Mouse (Mus musculus): ENCODE measurements around the gene Numbl. TPM values are rescaled to one million over a fixed set of nuclear protein-coding genes. Genes with fewer than 3 reads are reported as not detected.

Gene Numbl
- polyA plus RNA-seq (2012; rRNA removed): 10.3 and 10.7 TPM in 2 replicates

GRCm38 (mm10) chr7:27258205-27258899 lies at the start of gene Numbl:
TSS of gene Numbl (plus strand) at chr7:27258433.
- peak; percentile 92 for DNase-seq
- peak within 1 kb of the TSS; percentile 65 for H3K4me3 ChIP-seq (ENCODE audit: control insufficient read depth, insufficient read depth, low read length)
- H3K36me3 ChIP-seq (ENCODE audit: control insufficient read depth, insufficient read depth, low read length): no peaks in the 10 kb centered on the region
- under 1% methylated on average over 47 of the region's 47 CpGs for WGBS
- H3K27ac ChIP-seq (ENCODE audit: control insufficient read depth, insufficient read depth, low read length): no peak within 1 kb of the TSS
- TF ChIP-seq CTCF (IDR thresholded peaks at IDR 0.05; ENCODE audit: borderline replicate concordance, control insufficient read depth, extremely low read depth, insufficient read depth, low read length, poor library complexity) (no peak), POLR2A (IDR thresholded peaks at IDR 0.05; ENCODE audit: control insufficient read depth, extremely low read depth, insufficient read depth, low read length, poor library complexity) (no peak)
- peaks cover 17% of the 10 kb centered on the region for H3K4me1 ChIP-seq (replicated peaks; ENCODE audit: control insufficient read depth, insufficient read depth, low read length)
- no peaks in the 10 kb centered on the region for H3K27me3 ChIP-seq (ENCODE audit: control insufficient read depth, insufficient read depth, low read length)

- Histone ChIP-seq H3K36me3 (ENCODE audit: control insufficient read depth, insufficient read depth, low read length) (peaks cover 37% of the 10 kb centered on the region), H3K4me3 (ENCODE audit: control insufficient read depth, insufficient read depth, low read length) (no peak overlapping the region), H3K27ac (ENCODE audit: control insufficient read depth, insufficient read depth, low read length) (no peak overlapping the region), H3K27me3 (ENCODE audit: control insufficient read depth, insufficient read depth, low read length) (no peaks in the 10 kb centered on the region), H3K4me1 (replicated peaks; ENCODE audit: control insufficient read depth, insufficient read depth, low read length) (no peaks in the 10 kb centered on the region)
- TF ChIP-seq POLR2A (IDR thresholded peaks at IDR 0.05; ENCODE audit: control insufficient read depth, extremely low read depth, insufficient read depth, low read length, poor library complexity): no peak
- no peak for TF ChIP-seq CTCF (IDR thresholded peaks at IDR 0.05; ENCODE audit: borderline replicate concordance, control insufficient read depth, extremely low read depth, insufficient read depth, low read length, poor library complexity)
- DNase-seq: no peak
- WGBS: 96% methylated on average over 2 of the region's 2 CpGs
Observed at GRCm38 (mm10) chr7:27212626-27213025, 45.6 kb upstream of the Numbl start.

- H3K27me3 ChIP-seq (ENCODE audit: control insufficient read depth, insufficient read depth, low read length): no peaks in the 10 kb centered on the region
- H3K36me3 ChIP-seq (ENCODE audit: control insufficient read depth, insufficient read depth, low read length): peaks cover 9% of the 10 kb centered on the region
- H3K27ac ChIP-seq (ENCODE audit: control insufficient read depth, insufficient read depth, low read length): no peak overlapping the region
- no peak overlapping the region for H3K4me3 ChIP-seq (ENCODE audit: control insufficient read depth, insufficient read depth, low read length)
- no peak for DNase-seq
- 94% methylated on average over 7 of the region's 7 CpGs for WGBS
- TF ChIP-seq POLR2A (IDR thresholded peaks at IDR 0.05; ENCODE audit: control insufficient read depth, extremely low read depth, insufficient read depth, low read length, poor library complexity): no peak
- no peak for TF ChIP-seq CTCF (IDR thresholded peaks at IDR 0.05; ENCODE audit: borderline replicate concordance, control insufficient read depth, extremely low read depth, insufficient read depth, low read length, poor library complexity)
- no peaks in the 10 kb centered on the region for H3K4me1 ChIP-seq (replicated peaks; ENCODE audit: control insufficient read depth, insufficient read depth, low read length)
Observed at GRCm38 (mm10) chr7:27218586-27218985, 39.6 kb upstream of the Numbl start.

GRCm38 (mm10) chr7:27219937-27220336 lies 38.3 kb upstream of the Numbl start:
- H3K4me3 ChIP-seq (ENCODE audit: control insufficient read depth, insufficient read depth, low read length): no peak overlapping the region
- no peak overlapping the region for H3K27ac ChIP-seq (ENCODE audit: control insufficient read depth, insufficient read depth, low read length)

GRCm38 (mm10) chr7:27221939-27222338 lies 36.3 kb upstream of the Numbl start:
- WGBS: 85% methylated on average over 6 of the region's 6 CpGs
- H3K4me1 ChIP-seq (replicated peaks; ENCODE audit: control insufficient read depth, insufficient read depth, low read length): peaks cover 19% of the 10 kb centered on the region

More at GRCm38 (mm10) chr7:27219937-27220336, 38.3 kb upstream of the Numbl start:
- WGBS: 96% methylated on average over 11 of the region's 11 CpGs
- TF ChIP-seq POLR2A (IDR thresholded peaks at IDR 0.05; ENCODE audit: control insufficient read depth, extremely low read depth, insufficient read depth, low read length, poor library complexity): no peak
- no peak for TF ChIP-seq CTCF (IDR thresholded peaks at IDR 0.05; ENCODE audit: borderline replicate concordance, control insufficient read depth, extremely low read depth, insufficient read depth, low read length, poor library complexity)
- Histone ChIP-seq H3K36me3 (ENCODE audit: control insufficient read depth, insufficient read depth, low read length) (no peaks in the 10 kb centered on the region), H3K4me1 (replicated peaks; ENCODE audit: control insufficient read depth, insufficient read depth, low read length) (peaks cover 2% of the 10 kb centered on the region), H3K27me3 (ENCODE audit: control insufficient read depth, insufficient read depth, low read length) (no peaks in the 10 kb centered on the region)
- DNase-seq: no peak

GRCm38 (mm10) chr7:27222538-27222937 lies 35.7 kb upstream of the Numbl start:
- 85% methylated on average over 1 of the region's 1 CpGs for WGBS
- no peak for DNase-seq
- H3K27ac ChIP-seq (ENCODE audit: control insufficient read depth, insufficient read depth, low read length): no peak overlapping the region

More at GRCm38 (mm10) chr7:27221939-27222338, 36.3 kb upstream of the Numbl start:
- Histone ChIP-seq H3K4me3 (ENCODE audit: control insufficient read depth, insufficient read depth, low read length) (no peak overlapping the region), H3K27ac (ENCODE audit: control insufficient read depth, insufficient read depth, low read length) (no peak overlapping the region), H3K27me3 (ENCODE audit: control insufficient read depth, insufficient read depth, low read length) (no peaks in the 10 kb centered on the region), H3K36me3 (ENCODE audit: control insufficient read depth, insufficient read depth, low read length) (no peaks in the 10 kb centered on the region)
- TF ChIP-seq POLR2A (IDR thresholded peaks at IDR 0.05; ENCODE audit: control insufficient read depth, extremely low read depth, insufficient read depth, low read length, poor library complexity) (no peak), CTCF (IDR thresholded peaks at IDR 0.05; ENCODE audit: borderline replicate concordance, control insufficient read depth, extremely low read depth, insufficient read depth, low read length, poor library complexity) (no peak)
- DNase-seq: no peak

More at GRCm38 (mm10) chr7:27222538-27222937, 35.7 kb upstream of the Numbl start:
- peaks cover 25% of the 10 kb centered on the region for H3K4me1 ChIP-seq (replicated peaks; ENCODE audit: control insufficient read depth, insufficient read depth, low read length)
- TF ChIP-seq POLR2A (IDR thresholded peaks at IDR 0.05; ENCODE audit: control insufficient read depth, extremely low read depth, insufficient read depth, low read length, poor library complexity) (no peak), CTCF (IDR thresholded peaks at IDR 0.05; ENCODE audit: borderline replicate concordance, control insufficient read depth, extremely low read depth, insufficient read depth, low read length, poor library complexity) (no peak)
- no peak overlapping the region for H3K4me3 ChIP-seq (ENCODE audit: control insufficient read depth, insufficient read depth, low read length)
- H3K36me3 ChIP-seq (ENCODE audit: control insufficient read depth, insufficient read depth, low read length): no peaks in the 10 kb centered on the region
- no peaks in the 10 kb centered on the region for H3K27me3 ChIP-seq (ENCODE audit: control insufficient read depth, insufficient read depth, low read length)

Measured in thymus, adult 2 months (tissue).